Mouse (Mus musculus) limb, embryonic 11.5 days (tissue): ENCODE measurements around the gene Tbx18. TPM values are rescaled to one million over a fixed set of nuclear protein-coding genes. Genes with fewer than 3 reads are reported as not detected.
A peak's percentile ranks its signal among the peaks of the same experiment; 100 is the strongest.

Source experiments
- ATAC-seq: fragments of 200-750 bp; cut with Nextera tagmentation; 2 replicates; pipeline ENCODE4 v1.8.0; 2017; ENCODE audit warnings: low read depth; ENCODE audit not compliant: insufficient number of reproducible peaks, low FRiP score, low TSS enrichment
- DNase-seq: peaks from one replicate; pipeline ENCODE4 v3.0.0-alpha.2; 2015; ENCODE audit warnings: low spot score
- H3K27ac ChIP-seq: fragments of 300-500 bp; sonication (generic); replicated peaks from 2 replicates; pipeline ENCODE4 v1.5.1; 2014; ENCODE audit warnings: low read depth, mild to moderate bottlenecking, low read length
- H3K27me3 ChIP-seq: fragments of 300-500 bp; sonication (generic); 2 replicates; pipeline ENCODE4 v1.6.1; 2014; ENCODE audit warnings: mild to moderate bottlenecking, low read length, mixed read lengths; ENCODE audit not compliant: control insufficient read depth, insufficient read depth
- H3K36me3 ChIP-seq: fragments of 300-500 bp; sonication (generic); 2 replicates; pipeline ENCODE4 v1.6.1; 2014; ENCODE audit warnings: mild to moderate bottlenecking, low read length, moderate library complexity, mixed read lengths; ENCODE audit not compliant: control insufficient read depth, insufficient read depth
- H3K4me1 ChIP-seq: fragments of 300-500 bp; sonication (generic); 2 replicates; pipeline ENCODE4 v1.6.1; 2014; ENCODE audit warnings: low read length, mixed read lengths; ENCODE audit not compliant: control insufficient read depth, insufficient read depth
- H3K4me2 ChIP-seq: fragments of 300-500 bp; sonication (generic); 2 replicates; pipeline ENCODE4 v1.6.1; 2014; ENCODE audit warnings: low read depth, mild to moderate bottlenecking, moderate library complexity; ENCODE audit not compliant: severe bottlenecking
- H3K4me3 ChIP-seq: fragments of 300-500 bp; sonication (generic); 2 replicates; pipeline ENCODE4 v1.5.1; 2014; ENCODE audit warnings: low read depth, low read length
- H3K9ac ChIP-seq: fragments of 300-500 bp; sonication (generic); 2 replicates; pipeline ENCODE4 v1.6.1; 2014; ENCODE audit warnings: mild to moderate bottlenecking, low read length
- H3K9me3 ChIP-seq: fragments of 300-500 bp; sonication (generic); 2 replicates; pipeline ENCODE4 v1.6.1; 2016; ENCODE audit warnings: low read length; ENCODE audit not compliant: control insufficient read depth
- WGBS: fragments of 180-500 bp; shearing (Covaris S2); extraction: QIAGEN DNeasy Blood & Tissue Kit; methylation state at CpG from one replicate; pipeline ENCODE4 v1.1.7; 2014; 5-methylcytosine and 5-hydroxymethylcytosine counted together
- polyA plus RNA-seq: library from polyadenylated mRNA; unstranded; fragments of >200 nt; fragmentation: Nextera tagmentation; extraction: Ambion mirVana; gene quantifications from 2 replicates; pipeline ENCODE4 v1.2.1, GENCODE M21; 2014

The Tbx18 gene
- polyA plus RNA-seq, 1 experiment from 2014 or later, result 38.0 TPM

GRCm38 (mm10) chr9:87682247-87682646, 48.8 kb downstream of the Tbx18 start:
- Histone ChIP-seq H3K4me2 (no peak overlapping the region), H3K27me3 (no peaks in the 10 kb centered on the region), H3K4me1 (peaks cover 7% of the 10 kb centered on the region; the same call in 1 of the 2 replicates), H3K9ac (no peak overlapping the region), H3K27ac (no peak overlapping the region), H3K9me3 (no peaks in the 10 kb centered on the region), H3K36me3 (no peaks in the 10 kb centered on the region), H3K4me3 (no peak overlapping the region)
- DNase-seq, result peak; percentile 66
- ATAC-seq, result 0 out of 2 replicates have a peak, but pooled peaks have one; percentile 35
- 16% methylated on average over 11 of the region's 11 CpGs for WGBS
